Mouse (Mus musculus) spleen, adult 18-20 months (tissue): ENCODE data around the gene Zpbp2.
A peak's percentile ranks its signal among the peaks of the same experiment; 100 is the strongest.

Source experiments
- DNase-seq, 2 experiments: peaks; one replicate each; pipeline ENCODE4 v3.0.0; 2022; ENCODE audit warnings: mixed read lengths in 2 of 2

Zpbp2 gene

DNA sequence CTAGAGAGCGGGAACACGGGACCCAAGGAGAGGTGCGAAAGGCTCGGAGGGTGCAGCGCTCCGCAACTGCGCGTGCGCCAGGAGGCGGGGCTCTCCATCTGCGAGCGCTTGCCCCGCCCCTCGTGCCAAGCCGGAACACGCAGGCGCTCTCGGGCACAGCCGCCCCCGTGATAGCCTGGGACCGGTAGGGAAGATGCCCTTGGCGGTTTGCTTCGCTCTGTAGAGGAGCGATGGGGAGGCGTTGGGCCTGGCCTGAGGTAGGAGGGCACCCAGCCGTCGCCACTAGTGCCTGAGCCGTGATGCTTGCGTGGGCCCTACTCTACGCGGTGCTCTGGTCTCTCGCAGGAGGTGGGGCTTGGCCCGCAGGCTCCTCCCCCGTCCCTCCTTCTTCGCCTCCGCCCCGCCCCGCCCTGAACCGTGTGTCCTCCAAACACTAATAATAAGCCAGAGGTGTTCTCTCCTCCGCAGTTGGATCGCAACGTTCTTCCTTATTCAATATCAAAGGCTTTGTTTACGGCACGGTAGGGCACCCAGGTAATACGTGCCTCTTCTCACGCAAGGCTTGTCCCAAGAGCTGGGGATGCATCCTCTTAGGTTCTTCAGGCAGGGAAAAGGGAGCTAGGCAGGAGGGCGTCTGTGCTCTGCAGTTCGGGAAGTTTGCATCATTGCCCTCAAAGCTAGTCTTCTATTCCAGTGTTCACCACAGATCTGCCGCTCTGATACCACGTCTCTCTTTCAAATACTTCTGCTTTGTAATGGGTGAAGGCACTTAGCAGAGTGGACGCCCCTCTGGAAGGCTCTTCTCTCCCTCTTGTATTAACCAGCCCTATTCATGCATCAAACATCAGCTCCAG, at the start of gene Zpbp2:
Zpbp2 (plus strand) TSS at position 123 of the 854 bp plus-strand sequence.
- DNase-seq: peak; percentile 92 to 95

DNA sequence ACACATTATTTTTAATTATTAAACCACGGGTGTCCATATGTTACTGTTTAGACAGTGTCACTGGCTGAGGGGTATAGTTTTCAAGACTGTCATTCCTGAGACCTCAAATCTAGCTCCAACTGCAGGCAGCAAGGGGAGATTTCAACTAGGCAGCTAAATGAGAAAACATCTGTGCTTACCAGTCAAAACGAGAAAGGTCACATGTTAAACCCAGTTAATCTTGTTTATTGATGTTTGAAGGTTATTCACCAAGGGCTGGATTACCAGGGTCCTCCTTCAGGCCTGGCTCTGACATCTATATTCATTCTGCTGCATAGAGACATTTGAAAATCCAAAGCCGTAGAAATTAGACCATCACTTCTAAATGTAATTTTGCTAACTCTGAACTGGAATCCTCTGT, 46.0 kb upstream of the Zpbp2 start:
- no peak for DNase-seq

DNA sequence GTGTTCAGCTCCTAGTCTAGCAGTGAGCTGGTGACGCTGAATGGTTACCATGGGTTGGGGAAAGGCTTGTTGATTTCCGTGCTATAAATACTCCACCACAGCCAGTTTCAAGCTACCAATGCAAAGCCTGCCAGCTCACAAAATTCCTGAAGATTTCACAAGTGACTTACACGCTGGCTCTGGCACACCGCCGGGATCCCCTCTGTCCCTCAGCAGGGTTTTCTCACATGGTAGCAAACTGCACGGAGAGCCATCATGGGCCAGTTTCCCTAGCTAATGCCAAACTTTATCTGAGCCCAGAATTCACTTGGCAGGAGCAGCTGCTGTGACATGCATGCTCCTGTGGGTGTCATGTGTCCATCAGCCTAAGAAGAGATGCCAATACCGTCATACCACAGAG, 41.5 kb upstream of the Zpbp2 start:
- DNase-seq: no peak

DNA sequence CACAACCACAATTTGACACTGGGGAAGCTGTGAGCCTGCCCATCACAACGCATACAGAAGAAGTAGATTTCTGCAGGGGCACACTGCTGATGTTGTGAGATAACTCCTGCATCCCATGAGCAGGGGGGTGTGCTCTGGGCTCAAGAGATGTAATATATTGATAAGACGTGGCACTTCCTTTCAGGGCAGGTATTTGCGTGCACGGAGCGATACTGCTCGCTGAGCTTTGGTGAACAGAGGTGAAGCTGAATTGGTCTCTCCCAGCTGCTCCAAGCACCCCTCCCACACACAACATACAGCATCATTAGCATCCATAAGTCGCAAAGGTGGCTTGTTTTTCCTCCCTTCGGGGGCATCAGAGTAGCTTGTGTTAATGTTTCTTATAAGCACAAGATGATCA, 40.8 kb upstream of the Zpbp2 start:
- no peak for DNase-seq

DNA sequence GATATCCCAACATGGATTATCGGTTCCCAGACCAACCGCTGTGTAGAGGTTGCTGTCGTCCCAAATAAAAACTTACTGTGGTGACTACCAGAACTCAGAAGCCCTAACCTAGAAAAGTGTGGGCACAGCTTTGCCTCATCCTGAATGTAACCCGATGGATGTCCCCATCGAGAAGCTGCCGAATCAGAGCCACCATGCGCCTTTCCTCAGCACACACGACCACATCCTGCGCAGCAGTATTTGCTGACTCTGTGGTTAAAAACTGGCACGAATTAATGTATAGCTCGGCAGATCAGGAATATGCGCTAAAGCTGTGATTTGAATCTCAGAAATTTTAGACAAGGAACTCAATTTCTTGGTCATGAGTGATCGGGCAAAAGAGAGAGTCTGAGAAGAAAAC, 38.0 kb upstream of the Zpbp2 start:
- DNase-seq: no peak

DNA sequence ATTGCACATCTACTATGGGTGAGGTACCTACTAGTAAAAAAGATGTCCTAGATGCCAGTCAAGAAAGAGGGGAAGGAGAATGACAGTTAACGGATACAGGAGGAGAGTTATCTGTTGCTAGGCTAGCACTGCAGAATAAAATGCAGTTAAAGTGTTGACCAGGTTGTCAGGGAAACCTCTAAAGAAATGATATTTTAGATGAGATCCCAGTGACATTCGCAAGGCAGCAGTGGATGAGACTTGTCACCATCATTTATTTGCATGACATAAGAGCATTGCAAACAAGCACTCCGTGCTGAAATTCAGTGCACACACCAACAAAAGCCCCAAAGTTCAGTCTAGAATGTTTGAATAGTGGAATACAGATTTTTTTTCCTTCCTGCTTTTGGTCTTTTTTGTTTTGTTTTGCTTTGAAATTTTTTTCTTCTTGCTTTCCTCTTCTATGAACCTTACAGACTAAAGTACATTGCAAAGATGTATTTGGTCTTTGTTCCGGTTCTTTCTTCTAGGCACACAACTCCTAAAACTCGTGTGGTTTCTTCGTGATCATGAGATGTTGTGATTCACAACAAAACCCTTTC, 37.5 kb upstream of the Zpbp2 start:
- no peak for DNase-seq

DNA sequence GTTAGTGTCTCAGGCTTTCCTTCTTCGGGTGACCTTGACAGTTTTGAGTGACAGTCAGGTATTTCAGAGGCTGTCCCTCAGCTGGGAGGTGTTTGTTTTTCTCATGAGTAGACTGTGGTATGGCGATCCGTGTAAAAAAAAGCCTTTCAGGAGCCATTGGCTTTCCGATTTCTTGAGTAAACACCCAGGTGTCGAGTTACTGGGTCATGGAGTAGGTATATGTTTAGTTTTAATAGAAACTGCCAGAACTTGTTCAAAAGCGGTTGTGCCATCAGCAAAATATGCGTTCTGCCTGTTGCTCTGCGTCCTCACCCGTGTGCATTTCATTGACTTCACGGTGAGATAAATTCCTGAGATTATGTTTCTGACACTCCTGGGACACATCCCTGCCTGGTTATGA, 30.4 kb upstream of the Zpbp2 start:
- DNase-seq: no peak

DNA sequence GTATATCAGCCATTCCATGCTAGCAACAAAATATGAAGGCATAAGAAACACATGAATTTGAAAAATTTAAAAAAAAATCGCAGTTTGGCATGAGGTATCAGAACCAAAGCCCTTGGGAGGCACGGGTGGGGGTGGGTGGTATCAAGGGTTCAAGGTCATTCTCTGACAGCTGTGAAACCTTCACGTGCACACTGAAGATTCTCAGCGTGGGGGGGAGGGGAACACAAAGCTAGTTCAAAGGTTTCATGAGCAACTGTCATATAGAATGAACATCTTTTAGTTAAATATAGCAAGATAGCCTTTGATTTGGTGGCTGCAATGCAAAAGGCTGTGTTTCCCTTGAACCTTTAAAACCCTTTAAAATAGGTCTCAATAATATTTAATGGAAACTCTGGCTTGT, 25.8 kb upstream of the Zpbp2 start:
- no peak for DNase-seq

DNA sequence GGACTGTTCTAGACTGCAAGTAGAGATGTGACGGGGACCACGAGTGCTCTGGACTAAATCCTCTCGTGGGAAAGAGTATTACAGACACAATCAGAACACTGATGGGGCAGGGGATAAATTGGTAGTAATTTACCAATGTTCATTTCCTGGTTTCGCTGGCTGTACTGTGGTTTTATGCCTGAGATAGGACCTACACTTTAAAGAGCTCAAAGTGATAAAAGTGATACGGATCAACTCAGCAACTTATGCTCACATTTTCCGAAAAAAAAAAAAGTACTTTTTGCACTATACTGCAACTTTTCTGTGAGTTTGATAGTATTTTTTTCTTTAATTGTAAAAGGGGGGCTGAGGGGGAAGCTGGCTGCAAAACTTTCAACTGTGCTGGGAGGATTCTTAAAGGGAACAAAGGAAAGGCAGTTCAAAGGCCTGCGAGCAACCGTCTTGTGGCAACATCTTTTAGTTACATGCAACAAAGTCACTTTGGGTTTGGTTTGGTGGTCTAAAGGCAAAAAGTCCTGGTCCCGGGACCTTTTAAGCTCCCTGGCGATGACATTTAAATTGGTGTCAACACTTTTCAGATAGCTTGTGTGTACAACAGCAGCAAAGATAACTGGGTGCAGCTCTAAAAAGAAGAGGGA, 24.0 kb upstream of the Zpbp2 start:
- DNase-seq: no peak

DNA sequence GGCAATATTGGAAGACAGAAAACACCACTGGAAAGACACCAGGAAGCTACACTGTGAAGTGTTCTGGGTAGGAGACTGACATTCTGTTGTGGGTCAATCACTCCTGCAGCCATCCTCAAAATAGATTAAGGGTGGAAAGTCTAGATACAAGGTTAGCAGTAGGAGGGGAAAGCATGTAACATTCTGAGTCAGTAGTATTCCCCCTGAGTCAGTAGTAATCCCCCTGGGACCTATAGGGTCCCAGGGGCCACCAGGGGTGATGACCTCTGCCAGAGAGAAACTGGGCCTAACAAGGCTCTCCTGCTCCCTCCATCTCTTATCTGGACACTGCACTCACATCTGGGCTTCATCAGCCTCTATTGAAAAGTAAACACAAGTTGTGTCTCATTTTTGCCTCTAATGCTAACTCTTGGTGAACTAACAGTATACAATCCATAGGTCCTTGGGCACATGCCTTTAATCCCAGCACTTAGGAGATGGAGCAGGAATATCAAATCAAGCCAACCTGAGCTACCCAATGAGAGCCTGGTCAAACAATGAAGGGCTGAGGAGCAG, 13.3 kb upstream of the Zpbp2 start:
- DNase-seq: no peak

DNA sequence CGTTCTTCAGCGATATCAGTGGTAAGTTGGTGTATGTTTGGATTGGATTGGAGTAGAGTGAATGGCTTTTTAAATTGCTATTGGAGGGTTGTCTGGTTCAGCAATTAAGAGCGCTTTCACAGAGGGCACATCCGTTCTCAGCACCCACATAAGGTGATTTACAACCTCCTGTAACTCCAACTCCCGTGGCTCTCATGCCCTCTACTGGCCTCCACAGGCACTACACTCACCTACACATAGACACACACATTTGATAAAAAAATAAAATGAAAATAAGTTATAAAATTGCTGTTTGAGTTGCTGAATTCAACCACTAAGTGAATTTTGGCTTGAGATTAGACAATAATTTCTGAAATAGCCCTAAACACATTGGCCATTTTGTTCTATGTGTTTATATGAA, 10.6 kb upstream of the Zpbp2 start:
- DNase-seq: peak in 1 of 2 experiments; percentile 34

DNA sequence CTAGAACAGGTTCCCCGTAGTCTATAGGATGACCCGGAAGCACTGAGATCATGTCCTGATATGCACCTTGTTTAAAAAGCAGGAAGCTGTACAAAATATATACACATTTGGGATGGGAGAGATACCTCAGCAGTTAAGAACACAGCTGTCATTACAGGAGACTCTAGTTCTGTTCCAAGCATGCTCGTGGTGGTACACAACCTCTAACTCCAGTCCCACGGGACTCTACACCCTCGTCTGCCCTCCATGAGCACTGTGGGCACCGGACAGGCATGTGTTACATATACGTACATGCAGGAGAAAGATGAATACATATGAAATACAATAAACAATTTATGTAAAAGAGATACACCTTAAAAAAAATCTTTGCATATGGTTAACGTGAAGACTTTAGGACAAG, 8.3 kb upstream of the Zpbp2 start:
- DNase-seq: no peak

DNA sequence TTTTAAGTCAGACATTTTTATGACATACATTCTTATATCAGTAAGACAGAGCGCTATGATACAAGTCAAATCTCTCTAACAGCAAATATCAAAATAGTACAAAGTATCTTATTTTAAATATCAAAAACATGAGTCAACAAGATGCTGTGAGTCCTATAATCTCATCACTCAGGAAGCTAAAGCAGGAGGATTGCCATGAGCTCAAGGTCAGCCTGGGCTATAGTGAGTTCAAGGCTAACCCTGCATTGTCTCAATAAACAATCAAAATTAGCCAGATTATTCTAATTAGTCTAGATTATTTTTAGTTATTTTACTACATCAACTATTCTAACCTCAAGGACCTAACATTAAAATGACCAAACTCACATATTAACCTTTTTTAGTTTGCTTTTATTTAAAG, 7.5 kb upstream of the Zpbp2 start:
- no peak for DNase-seq

DNA sequence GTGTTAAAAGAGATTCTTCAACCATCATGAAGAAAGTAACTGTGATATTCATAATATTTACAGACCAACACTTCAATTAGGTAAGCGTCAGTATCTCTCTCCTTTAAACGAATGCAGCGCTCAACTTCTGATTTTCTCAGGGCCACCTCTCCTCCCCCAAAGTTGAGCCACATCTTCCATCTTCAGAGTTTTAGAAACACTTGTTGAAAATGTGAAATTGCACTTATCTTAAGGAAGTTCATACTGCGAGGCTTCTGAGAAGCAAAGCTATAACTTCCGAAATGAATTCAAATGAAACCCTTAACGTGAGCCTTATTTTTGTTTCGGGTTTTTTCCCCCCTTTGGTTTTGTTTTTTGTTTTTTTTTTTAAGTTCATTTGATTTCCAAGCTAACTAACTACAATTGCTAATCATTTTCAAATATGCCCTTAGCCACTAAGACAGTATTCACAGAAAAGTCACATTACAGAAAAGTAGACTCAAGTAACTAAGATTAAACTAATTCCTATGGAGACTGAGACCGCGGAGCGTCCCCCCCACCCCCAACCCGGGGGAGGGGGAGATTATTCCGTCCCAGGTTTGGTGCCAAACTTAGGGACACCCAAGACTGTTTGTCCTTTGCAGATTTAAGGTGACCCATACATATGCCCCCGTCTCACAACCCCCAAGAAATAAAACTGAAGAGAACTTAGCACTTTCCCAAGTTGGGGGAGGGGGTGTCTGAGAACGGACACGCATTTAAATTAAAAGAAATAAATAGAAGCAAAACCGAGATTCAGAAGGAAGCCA, 5.8 kb upstream of the Zpbp2 start:
- DNase-seq: peak; percentile 16 to 32

DNA sequence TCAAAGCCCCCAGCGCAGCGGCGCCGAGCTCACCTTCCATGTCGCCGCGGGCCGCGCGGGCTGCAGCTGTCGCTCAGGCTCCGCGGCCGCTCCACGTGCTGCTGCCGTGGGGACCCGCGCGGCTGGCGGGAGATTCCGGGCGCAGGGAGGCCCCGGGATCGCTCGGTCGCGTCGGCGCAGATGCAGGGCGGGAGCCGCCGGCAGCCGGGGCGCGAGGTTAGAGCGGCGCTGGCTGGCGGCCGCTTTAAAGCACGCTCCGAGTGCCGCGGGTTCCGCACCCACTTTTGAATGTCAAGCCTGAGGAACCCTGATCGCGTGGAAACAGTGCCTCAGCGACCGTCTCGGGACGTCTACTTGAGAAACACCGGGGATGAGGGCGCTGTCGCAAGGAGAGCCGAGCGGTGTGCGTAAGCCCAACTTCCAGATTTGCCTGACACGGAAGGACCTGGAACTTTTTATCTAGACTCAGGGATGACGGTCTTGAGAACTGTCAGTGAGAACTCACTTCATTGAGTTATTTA, 5.1 kb upstream of the Zpbp2 start, which contains the start of gene Ikzf3:
Ikzf3 (minus strand) TSS at position 321 of the 521 bp plus-strand sequence.
- peak; percentile 78 for DNase-seq

DNA sequence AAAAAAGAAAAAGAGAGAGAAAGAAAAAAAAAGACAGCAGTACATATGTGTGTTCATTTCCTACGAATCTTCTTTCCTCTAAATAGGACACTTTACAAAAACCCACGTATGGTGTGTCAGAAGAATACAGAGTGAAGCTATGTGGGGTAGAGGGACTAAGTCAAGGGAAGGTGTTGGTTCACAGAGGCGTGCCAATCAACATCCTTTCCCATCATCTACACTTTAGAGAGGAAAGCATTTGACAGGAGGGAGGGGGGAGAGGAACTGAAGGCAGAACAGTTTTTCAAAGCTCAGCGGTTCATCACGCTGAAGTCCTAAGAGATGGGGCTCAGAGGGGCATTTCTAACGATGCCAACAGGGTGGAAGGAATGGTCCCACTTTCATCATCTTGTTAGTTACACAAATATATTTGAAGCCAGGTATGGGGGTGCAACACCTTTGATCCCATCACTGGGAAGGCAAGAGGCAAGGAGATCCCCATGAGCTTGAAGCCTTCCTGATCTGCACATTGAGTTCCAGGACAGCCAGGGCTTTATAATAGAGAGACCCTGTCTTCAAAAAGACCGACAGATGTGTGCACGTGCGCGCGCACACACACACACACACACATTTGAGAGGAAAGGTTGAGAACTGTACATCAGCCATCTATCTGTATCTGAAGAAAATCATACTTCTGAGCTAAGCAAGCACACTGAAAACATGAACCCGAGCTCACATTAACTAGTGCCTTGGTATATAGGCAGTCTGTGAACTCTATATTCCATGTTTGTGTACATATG, 4.2 kb upstream of the Zpbp2 start:
- peak in 1 of 2 experiments; percentile 17 for DNase-seq

DNA sequence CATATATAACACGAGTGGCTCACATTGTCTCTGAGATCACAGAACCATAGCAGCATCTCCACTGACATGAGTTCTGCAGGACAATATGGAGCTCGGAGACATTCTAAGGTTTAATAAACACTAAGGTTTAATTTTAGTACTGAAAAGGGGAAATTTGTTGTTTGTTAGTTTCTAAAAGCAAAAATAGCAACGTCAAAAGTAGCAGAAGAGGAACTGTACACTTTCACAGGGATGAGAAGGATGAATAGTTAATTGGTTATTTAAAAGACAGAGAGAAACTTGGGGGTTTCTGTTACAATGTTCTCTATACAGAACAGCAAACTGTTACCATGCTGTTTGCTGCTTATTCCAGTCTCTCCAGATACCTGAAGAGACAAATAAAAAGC, 3.6 kb upstream of the Zpbp2 start:
- DNase-seq: no peak

DNA sequence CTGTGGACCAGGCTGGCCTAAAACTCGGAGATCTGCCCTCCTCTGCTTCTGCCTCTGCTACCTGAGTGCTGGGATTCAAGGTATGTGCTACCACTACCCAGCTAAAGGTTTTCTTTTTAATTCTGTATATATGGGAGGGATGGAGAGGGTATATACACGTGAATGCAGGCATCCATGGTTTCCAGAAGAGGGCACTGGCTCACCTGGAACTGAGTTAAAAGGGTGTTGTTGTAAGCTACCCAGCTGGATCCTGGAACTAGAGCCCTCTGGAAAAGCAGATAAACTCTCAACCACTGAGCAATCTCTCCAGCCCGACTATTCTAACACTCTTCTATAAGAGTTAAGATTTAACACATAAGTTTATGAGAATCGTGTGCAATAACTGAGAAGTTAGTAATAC, 1.5 kb upstream of the Zpbp2 start:
- DNase-seq: no peak

DNA sequence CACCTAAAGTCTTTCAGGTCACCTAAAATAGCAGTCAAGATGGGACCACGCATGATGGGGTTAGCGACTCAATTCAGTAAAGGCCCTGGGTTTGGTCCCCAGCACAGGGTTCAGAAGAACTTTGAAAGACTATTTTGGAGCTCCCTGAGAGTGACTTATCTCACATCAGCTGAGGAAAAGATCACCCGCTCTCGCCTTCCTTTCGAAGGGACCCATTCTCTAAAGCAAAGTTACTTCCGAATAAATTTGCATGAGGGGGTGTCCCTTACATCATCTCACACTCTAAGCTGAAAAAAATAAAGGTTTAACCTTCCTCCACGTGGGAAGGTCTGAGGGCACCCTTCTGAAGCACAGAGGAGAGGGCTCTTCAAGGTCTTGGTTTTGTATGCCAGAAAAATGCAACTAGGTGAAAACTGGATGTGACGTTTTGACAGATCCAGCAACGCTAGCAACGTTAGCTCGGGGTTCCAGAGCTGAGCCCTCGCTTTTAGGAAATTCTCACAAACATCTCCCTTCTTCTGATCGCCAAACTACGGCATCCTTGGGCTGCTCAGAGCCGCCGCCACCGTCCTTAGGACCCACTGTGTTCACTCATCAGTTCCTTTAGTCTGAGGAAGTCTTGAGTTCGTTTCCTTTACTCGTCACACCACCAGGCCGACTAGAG, 454 bp upstream of the Zpbp2 start:
- peak; percentile 45 to 50 for DNase-seq

DNA sequence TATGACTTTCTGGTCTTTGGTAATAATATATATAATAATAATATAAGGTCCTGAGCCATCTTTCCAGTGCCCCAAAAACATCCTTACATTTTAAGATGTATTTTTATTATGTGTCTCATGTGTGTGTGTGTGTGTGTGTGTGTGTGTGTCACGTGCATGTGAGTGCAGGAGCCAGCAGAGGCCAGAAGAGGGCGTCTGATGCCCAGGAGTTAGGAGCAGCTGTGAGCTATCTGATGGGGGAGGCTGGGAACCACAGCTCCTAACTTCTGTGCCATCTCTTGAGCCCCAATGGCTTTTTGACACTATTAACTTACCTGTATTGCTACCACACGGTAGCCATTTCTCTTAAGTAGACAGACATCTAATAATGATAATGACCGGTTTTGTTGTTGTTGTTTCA, 3.1 kb downstream of the Zpbp2 start:
- DNase-seq: no peak

DNA sequence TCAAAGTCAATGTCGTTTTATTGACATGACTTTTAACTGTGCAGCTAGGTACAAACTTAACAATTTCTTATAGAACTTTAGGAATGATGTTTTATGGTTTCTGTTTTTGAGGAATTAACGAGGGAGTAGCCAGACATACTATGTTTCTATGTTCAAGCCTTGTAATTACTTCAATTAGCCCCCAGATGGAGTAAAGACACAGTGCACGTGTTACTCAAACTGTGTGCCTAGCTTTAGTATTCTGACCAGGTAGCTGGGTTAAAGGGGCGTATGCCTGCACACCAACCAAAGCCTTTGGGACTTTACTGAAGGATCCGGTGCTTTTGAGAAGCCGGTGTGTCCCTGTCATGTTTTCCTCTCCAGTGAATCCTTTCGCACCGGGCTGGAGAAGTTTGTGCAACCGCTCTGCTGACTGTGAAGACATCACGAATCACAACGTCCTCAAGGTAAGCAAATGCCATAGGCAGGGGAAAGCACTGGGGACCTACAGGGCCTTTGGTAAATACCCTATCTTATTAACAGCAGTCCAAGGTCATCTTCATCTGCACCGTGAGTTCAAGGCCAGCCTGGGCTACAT, 4.3 kb downstream of the Zpbp2 start:
- DNase-seq: no peak
